Mouse (Mus musculus) 416B (cell line): ENCODE data around the gene Prss16.

ENCODE experiments used
- DNase-seq: peaks from one replicate; pipeline ENCODE4 v3.0.0; 2011; ENCODE audit warnings: low read depth

Prss16 gene

DNA sequence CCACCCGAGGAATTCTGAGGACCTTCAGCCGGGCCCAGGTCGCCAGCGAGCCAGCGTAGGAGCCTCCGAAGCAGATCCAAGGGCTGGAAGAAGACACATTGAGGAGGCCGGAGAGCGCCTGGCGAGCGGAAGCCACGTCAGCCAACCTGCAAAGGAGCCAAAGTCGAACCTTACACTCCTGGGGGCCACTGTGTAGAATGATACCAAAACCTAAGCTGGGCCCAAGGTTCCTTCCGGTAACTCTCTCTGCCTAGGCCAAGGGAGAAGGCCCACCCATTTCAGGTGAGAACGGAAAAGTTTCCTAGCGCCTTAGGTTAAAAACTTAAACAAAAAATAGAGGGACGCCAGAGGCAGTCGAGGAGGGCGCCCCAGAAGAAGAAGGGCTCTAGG is 2.4 kb downstream of the Prss16 start:
- no peak for DNase-seq

DNA sequence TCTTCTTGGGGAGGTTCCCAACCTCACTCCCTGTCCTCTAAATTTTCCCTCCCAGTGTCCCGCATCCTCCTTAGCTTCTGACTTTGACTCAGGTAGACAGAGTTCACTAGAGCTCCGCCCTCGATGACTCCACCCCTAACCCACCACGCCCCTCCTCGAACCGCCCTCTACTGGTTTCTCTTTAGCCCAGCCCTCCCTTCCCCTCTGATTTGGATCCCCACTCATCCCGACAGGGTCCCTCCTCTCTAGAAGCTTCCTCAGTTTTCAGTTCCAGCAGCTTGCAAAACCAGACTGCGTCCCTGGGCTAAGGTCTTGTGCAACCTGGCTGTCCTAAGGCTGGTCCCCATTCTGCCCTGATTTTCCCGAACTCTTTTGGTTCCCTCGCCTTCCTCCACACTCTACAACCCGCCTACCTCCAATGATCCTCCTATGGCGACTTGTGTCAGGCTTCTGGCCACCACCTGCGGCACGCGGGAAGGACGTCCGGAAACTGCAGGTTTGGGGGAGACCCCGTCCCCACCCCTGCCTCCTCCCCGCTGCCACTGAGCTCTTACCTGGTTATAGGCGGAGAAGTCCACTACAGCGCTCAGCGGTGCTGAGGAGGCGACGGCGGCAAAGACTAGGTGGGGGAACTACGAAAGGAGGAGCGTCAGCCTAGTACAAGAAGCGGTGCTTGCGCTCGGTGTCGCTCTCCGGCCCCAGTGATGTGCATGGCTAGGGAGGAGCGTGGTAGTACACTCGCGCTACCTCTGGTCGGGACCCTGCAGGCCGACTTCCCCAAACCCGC is 3.0 kb downstream of the Prss16 start:
- DNase-seq, result peak; percentile 89

DNA sequence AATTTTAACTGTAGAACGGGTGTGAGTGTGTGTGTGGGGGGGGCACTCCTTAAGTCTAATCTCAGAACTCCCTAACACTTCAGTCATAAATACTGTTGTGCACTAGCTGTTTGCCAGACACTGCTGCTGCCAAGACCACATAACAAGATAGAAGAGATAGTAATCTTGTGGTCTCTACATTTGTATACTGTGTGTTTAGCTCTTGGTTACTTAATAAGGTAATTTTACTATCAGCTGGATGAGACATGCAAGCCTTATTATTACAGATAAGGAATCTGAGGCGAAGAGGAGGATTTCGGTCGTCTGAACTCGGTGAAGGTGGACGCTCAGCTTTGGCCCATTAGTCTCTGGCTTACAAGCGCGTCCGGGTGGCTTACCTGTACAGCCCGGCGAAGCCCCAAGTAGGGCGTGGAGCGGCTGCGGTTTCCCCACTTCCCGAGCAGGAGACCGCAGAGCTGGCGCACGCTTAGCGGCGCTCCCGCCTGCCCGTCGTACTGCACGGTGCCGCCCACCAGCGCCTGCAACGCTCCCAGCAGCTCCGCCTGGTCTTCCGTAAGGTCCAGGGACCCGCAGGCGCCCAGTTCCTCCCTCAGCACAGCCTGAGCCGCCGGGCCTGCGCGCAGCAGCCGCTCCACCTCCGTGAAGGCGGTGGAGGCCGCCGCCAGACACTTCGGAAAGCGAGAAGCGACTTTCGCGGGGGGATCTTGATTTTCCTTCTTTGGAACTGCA is 3.8 kb downstream of the Prss16 start:
- peak; percentile 89 for DNase-seq

DNA sequence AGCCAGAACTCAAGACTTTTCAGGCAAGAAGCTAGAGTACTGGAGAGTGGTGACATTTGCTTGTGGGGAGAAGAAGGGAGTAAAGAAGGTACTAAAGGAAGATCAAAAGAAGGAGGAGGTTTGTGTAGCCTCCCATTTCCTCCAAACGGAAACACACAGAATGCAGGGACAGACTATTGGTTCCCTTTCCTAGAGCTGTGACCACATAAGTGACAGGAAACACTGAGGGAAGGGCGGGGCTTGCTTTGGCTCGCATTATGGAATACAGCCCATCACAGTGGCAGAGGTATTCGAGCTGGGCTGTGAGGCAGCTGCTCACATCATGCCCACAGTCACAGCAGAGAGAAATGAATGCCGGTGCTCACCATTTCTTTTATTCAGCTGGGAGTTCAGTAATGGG is 7.7 kb downstream of the Prss16 start:
- peak; percentile 91 for DNase-seq

DNA sequence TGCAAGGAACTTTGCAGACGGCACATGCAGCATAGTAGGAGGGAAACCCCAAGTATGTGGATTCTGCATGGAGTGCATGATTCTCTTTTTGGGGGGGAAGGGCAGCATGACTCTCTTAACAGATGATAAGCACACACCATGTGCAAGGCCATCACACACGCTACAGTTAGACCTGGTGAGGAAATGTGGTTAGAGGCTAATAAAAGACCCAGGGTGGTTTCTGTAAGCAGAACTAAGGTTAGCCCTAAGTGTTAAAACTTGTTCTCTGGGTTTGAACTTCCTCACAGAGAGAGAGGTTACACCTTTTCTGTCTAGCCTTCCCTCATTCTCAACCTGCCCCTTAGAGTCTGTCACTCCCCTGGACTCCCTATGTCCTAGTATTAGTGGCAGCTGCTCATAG is 8.2 kb downstream of the Prss16 start:
- DNase-seq, result peak; percentile 90

DNA sequence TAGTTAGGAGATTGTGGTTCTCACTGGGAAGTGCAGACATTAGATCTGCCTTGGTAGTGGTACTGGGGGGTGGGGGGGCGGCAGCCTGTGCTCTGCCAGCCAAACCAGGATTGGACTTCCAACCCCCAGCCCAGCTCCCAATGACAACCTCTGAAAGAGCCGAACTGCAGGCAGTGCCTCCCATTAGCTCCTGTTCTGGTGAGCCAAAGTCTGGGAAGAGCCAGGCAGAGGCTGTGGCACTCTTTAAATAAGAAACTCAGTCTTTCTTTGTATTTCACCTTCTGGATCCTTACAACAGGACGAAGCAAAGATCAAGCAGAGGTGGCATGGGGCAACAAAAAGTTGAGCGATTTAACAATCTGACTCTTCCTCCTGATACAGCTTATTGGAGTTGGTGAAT is 10.4 kb downstream of the Prss16 start:
- no peak for DNase-seq

DNA sequence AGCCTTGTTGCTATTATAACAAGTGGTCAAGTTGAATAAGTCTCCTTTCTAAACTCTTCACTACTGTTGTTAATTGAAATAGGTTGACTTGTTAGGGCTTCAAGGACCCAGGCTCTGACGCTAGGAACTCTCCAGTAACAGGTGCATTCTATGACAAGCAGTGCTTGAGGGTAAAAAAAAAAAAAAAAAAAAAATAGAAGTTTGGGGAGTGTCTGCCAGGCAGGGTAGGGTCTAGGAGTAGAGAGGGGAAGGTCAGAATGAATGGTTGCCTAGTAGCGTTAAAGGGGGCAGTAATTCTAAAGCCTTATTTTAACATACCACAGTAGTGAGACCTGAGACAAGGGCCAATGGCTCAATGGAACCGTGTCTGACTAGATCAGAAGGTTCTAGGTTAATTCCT is 11.1 kb downstream of the Prss16 start:
- no peak for DNase-seq

DNA sequence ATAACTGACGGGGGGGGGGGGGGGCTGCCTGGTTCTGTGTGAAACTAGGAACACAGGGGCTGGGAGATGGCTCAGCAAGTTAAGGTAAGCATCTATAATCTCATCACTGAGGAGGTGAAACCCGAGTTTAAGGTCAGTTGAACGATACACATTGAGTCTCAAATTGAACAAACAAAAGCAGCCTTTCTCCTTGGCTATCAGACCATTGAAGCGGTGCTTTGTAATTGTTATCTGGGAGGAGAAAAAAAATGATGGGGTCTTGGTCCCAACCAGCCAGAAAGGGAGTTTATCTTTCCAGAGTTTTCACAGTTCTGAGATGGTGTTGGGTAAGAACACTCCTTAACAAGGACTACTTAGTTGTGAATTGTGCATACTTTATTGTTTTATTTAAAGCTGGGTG is 11.7 kb downstream of the Prss16 start:
- no peak for DNase-seq

DNA sequence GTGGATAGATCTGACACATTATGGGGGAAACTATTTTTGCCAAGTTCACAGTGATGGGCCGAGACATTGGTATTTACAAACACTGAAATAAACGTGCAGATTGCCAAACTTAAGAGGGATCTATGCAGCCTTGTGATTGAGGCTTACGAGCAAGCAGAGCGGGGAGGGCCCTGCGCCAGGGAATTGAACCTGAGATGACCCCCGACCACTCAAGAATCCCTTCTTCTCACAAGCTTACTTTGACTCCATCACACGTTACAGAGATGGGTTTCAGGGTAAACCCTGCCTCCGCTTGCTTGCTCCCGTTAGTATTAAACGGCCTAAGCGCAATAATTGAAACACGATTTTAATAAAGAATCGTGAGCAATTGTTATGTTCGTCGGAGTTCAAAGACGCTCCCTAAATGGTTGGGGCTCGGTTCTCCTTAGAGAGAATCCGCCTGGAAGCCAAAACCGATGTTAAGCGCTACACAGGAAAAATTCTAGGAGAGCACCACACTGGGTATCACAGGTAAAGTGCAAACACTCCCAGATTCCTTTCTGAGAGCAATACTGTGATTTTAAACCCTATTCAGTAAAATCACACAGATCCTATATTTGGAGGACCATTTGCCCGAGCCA is 12.2 kb downstream of the Prss16 start:
- DNase-seq, result no peak

DNA sequence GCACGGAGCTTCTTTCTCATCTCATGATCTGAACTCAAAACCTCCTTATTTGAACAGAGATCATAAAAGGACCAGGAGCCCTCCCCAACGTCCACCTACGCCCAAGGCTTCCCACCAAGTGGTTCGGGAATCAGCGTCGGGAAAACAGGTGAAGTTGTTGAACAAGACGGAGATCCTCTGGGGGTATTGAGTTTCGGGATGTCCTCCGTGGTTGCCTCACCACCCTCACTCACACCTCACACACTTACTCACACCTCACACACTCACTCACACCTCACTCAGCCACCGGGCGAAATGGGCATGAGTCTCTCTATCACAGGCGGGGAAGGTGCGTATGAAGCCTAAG is 12.7 kb downstream of the Prss16 start:
- DNase-seq, result no peak

DNA sequence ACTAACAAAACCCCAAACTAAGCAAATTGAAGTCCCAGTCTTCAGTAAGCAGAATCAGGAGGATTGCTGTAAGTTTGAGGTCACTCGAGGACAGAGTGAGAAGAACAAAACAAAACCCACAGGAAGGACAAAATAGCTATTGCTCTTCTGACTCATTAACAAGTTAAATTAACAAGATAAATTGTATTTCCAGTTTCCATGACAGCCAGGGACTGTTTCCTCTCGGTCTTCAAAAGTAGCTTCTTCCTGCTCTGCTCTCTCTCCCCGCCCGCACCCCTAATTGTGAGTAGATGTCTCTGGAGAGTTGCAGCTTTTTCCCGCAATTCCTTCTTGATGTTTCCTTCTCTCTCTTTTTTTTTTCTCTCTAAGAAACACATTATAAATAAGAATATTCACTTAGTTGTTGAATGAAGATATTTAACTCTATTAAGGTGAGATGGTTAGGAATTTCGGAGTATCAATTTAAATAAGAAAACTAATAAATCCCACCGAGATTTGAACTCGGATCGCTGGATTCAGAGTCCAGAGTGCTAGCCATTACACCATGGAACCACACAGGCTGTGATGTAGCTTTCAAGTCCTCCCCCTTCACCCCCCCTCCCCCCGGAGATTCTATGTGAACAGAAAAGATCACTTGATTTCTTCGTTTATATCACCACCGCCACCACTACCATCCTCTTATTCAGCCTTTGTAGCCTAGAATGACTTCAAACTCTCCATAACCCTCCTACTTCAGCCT is 13.3 kb downstream of the Prss16 start:
- peak; percentile 45 for DNase-seq

DNA sequence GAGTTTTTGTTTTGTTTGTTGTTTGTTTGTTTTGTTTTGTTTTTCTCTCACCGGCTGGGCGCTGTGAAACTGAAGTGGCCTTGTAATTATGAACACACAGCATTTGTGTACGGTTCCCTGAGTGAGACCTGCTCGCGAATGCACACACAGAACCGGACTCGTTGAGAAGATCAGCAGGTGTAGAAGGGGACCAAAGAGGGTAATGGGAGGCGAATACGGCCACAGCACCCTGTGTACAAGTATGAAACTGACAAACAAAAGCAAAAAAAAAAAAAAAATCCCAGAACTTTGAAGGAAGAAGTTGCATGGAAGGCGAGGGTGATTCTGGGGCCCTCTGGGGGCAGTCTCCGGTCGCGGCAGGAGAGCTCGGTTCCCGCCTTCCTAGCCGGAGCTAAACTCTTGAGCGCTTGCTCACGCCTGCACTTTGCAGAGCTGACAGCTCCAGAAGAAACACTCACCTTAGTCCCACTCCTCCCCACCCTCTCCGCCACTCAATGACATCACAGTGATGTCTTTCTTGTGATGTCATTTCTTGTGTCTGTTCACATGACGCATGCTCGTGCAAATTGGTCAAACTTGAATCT is 14.1 kb downstream of the Prss16 start:
- no peak for DNase-seq

DNA sequence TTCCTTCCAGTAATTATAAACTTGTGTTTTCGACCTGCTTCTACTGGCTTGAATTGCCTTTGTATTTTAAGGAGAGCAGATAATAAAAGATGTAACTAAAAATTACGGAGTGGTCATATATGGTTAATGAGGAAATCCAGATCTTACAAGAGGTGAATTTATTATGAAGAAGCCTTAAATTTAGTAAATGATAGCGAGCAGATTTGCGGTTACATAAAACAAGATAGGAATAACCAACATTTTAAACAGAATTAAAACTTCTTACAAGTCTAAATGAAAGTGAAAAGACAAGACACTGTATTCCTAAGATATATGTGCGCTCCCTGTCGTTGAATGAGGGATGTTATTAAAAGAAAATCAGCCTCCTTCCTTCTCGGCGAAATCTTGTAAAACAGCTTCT is 14.6 kb downstream of the Prss16 start:
- DNase-seq, result no peak

DNA sequence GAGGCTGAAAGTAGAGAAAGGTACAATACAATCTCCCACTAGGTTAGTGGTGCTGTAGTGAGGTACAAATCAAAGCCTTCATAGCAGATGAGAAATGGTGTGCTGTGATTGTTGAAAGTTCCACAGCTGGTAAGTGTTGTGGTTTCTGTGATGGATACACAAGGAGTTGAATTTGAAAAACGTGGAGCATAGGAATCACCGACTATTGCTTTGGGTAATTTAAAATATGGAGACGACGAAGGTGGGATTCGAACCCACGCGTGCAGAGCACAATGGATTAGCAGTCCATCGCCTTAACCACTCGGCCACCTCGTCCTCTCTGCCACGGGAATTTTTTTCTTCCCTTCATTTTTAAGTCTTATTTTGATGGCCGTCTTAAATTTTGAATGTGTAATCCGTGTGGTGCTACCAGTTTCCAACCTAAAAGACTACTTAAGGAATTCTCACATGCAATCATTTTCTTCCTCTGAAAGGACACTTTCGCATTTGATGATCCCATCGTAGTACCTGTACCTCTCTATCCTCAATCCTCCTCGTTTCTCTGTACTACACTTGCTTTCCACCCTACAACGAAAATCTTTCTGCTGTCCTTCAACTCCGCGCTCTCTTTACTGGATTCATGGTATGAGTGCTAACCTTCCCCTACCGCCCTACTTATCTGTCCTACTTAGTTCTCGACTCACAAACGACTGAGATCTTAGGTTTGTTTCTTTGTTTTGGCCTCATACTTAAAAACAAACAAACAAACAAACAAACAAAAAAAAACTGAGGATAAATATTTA is 15.4 kb downstream of the Prss16 start:
- no peak for DNase-seq

DNA sequence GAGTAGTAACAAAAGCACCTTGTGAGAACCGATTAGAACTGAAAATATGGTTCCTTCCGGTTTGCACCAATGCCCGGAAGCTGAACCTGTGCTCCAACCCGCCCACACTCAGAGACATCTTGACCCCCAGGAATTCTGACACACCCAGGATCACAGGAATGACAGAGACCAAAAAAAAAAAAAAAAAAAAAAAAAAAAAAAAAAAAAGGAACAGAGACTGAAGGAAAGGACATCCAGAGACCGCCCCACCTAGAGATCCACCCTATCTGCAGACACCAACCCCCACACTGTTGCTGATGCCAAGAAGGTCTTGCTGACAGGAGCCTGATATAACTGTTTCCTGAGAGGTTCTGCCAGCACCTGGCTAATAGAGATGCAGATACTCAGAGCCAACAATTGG is 17.0 kb downstream of the Prss16 start:
- no peak for DNase-seq

DNA sequence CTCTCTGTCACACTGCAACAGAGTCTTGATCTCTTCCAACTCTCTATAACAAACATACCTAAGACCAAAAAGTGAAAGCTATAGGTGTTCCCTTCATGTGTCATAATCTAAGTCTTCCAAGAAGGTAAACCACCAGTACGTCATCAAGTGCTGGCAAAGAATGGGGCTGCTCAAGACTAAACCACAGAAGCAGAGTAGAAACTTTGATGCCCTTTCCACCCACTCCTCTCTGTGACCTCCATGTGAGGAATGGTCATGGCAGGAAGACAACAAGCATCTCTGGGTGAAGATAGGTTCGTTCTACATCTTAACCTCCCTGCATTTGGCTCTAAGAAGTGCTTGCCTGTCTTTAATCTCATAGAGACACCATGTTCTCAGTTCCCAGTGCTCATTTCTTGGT is 25.1 kb downstream of the Prss16 start:
- DNase-seq, result no peak

DNA sequence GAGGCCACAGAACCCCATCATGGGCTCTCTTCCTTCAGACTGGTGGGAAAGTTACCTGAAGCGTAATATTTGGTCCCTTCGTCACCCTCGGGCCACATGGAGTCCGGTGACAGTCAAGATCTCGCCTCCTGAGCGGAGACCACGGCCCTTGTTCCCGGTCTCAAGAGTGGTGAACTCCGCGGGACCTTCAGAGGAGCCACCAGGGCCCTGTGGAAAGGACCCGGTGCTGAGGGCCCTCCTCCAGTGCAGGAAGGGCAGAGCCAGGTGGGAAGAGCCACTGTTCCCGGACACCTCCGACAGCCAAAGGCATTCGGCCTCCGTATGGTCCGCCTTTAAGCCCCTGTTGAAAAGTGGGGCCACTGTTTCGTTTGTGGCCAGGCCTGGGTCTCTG is 27.7 kb downstream of the Prss16 start:
- DNase-seq, result no peak

DNA sequence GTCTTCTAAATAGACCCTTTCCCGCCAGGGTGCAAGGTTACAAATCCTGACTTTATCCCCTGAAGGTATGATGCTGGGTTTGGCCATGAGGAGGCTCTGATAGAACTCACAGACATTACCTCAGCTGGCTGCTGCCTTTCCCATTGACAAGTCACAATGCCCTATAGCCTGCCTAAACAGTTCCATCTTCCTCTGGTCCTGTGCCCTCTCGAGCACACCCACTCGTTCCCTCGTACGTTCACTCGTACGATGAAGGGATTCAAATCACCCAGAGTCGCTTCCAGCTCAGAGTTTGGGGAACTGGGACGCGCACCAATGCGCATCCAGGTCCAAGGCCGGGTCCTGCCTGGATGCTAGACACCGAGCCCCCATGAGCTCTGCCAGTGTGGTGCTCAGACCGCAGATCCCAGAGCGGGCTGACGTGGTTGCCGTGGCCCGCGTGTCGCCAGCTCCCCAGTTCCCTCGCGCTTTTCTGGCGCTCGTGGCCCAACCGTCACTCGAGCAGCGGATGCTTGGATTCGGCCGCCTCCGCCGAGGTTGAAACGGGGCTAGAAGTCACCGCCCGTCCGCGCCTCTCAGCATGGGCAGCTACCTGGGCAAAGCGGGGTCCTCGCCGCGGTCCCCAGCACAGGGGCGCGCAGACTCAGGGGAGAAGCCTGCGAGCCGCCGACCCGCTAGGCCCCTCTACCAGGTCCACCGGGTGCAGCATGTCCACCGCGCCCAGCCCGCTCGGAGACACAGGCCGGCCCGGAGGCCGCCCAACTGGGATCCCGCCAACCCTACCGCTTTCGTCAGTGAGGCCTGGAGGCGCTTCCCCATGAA is 28.4 kb downstream of the Prss16 start, which contains the start of gene Pom121l2:
Gene Pom121l2, plus strand, starts transcription at position 214 of the 822 bp plus-strand sequence.
- DNase-seq, result no peak

DNA sequence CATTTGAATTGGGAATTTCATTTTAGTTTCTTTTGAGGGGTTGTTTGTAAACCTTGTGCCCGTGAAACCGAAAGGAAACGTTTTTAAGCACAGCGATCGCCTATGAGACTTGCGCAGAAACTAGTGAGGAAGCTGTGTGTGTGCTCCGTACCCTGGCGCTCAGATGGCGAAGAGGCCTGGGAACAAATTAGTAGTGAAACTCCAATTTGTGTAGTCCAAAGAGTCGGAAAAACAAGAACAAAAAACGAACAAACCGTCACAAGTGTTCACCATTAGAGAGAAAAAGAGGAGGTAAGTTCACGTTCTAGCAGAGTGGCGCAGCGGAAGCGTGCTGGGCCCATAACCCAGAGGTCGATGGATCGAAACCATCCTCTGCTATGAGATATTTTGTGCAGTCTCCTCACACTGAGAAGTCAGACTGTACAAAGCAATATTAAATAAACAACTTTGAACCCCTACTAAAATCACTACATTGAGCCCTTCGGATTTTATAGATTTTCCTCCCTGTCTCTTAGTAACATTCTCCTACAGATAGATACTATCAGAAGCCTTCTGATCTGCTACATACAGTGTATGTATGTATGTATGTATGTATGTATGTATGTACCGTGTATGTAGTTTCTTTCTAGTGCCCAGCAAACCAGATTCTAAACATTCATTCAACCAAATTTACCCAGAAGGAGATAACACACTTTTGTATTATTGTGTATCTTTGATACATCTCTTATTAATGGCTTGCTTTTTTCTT is 34.6 kb downstream of the Prss16 start:
- peak; percentile 91 for DNase-seq

DNA sequence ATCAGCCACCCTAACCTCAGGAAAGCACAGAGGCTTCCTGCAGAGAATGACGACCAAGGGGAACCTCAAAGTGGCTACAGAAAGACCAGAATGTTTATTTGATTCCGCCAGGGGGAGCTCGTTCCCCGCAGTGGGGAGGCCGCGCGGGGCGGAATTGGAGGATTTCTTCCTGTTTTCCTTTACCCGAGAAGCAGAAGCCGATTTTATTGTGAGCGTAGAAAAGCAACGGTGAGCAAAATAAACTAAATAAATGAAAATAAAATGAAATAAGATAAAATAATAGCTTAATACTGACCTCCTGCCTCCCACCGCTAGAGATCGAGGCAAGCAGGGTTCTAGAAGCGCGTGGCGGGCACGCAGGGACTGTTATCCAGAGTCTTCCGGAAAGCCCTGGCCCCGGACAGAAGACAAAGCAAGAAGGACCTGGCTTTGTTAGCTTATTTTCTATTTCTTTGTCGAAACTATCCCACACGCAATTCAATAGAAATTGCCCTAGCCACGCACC is 35.3 kb downstream of the Prss16 start:
- DNase-seq, result peak; percentile 96
